Mouse (Mus musculus): ENCODE measurements around the gene Vps29.

The Vps29 gene

DNA sequence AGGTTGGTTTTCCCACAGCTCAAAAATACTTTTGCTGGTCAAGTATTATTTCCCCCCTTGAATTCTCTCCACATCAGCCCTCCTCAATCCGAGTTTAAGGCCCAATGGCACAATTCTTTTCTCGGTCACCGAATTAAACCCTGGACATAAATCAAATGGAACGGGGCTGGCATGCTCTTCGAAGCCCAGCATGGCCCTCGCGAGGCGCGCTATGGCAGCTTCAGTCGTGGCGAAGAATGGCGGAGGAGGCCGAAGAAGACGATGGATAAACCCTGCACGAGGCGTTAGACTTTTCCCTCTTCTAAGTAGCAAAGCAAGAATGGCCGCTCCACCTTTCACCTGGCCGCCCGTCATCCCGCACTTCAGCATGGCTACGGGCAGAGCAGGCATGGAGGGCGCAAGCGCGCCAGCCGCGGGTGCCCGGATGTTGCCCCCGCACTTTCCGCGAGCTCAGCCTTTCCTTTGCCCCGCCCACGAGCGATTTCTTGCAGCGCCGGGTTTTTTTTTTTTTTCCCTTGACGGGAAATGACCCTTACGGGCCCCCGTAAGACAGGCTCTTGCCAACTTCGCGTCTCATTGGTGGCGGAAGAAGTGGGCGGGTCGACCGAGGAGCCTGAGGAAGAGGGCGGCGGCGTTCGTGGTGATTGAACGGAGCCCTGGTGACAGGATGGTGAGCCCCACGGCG, at the start of gene Vps29, which contains the start of gene Rad9b:
Gene Vps29 (plus strand): TSS at position 563 of the 685 bp plus-strand sequence.
Gene Rad9b (minus strand): TSS at position 427 of the 685 bp plus-strand sequence.
- in situ Hi-C loops (cut with MboI, MseI) = loop anchor here (5.0 kb wide), 1 partner anchor 87 kb away; no protein-coding TSS in a partner anchor

- in situ Hi-C loops (cut with MboI, MseI) = no loop called here
These were observed 49.6 kb upstream of the Vps29 start for GRCm38 (mm10) chr5:122304541-122304940.

- in situ Hi-C loops (cut with MboI, MseI) = no loop called here
These were observed 48.7 kb upstream of the Vps29 start for GRCm38 (mm10) chr5:122305472-122305871.

GRCm38 (mm10) chr5:122306536-122306935, 47.6 kb upstream of the Vps29 start:
- in situ Hi-C loops (cut with MboI, MseI) = no loop called here

DNA sequence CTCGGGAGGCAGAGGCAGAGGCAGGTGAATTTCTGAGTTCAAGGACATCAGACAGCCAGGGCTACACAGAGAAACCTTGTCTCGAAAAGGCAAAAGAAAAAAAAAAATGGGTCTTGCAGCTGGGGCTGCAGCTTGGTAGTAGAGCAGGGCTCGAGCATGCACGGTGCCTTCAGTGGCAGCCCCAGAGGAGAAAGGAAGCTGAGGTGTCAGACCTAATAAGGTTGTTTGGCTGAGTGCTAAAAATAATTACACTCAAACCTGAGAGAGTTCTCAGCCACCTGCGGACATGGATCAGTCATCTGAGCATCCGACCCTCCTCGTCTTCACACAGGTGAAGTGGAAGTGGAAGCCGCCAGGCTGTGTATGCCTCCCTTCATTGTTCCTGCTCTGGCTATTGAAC, 43.5 kb upstream of the Vps29 start:
- in situ Hi-C loops (cut with MboI, MseI) = no loop called here

DNA sequence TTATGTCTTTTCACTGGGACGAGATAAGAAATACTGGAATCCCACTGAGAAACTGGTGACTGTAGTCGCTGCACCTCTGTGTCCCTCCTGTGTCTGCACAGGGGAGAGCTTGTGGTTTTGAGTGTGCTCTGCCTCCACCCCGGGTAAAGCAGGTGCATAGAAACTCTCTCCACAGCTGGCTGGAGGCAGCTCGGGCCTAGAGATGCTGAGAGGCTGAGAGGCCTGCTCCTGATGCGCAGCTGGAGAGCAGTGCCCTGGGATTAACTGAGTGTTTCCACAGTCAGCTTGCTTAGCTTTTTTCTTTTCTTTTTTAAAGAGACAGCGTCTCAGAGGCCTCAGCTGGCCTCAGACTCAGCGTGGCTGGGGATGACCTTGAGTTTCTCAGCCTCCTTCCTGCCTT, 42.5 kb upstream of the Vps29 start:
- in situ Hi-C loops (cut with MboI, MseI) = no loop called here

DNA sequence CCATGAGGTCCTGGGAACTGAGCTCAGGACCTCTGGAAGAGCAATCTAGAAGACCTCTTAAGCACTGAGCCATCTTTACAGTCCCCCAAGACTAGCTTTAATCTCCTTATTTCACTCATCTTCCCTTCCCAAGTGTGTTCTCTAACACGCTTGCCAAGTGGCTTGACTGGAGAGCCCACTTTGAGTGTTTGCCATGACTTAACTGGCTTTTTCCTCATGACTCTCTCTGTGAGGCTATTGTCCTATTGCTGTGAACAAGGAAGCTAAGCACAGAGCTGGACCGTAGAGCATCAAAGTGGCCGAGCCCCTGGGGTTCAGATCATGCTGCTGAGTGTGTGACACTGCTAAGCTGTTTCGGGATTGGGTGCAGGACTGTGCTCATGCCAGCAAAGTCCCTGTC, 41.8 kb upstream of the Vps29 start:
- in situ Hi-C loops (cut with MboI, MseI) = no loop called here

DNA sequence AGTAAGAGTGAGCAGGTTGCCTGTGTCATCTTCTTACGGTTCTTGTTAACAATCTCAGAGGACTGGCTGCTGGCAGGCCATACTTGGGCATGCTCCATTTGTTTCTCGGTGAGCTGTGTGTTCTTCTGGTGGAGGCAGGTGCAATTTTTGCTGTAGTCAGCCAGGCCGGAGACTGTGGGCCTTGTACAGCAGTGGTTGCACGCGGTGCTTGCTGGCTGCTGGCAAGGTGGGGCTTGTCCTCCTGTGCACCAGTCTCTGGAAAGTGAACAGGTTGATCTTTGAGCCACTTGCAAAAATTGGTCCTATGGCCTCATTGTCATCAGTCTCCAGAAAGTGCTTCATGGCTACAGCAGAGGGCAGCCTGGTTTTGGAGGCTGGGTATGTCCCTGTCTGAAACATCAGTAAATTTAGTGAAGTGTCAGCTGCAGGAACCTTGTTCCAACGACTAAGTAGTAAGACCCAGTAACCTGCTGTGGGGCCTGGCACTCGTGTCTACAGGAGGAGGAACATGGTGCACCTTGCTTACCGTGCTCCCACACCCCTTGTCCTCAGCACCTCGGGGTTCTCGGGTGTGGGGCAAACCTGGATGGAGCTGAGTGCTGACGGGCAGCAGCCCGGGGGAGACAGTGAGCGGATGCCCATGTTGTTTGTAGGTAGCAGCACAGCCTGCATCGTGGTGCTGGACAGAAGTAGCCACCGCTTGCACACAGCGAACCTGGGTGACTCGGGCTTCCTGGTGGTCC, 41.1 kb upstream of the Vps29 start:
- in situ Hi-C loops (cut with MboI, MseI) = no loop called here

DNA sequence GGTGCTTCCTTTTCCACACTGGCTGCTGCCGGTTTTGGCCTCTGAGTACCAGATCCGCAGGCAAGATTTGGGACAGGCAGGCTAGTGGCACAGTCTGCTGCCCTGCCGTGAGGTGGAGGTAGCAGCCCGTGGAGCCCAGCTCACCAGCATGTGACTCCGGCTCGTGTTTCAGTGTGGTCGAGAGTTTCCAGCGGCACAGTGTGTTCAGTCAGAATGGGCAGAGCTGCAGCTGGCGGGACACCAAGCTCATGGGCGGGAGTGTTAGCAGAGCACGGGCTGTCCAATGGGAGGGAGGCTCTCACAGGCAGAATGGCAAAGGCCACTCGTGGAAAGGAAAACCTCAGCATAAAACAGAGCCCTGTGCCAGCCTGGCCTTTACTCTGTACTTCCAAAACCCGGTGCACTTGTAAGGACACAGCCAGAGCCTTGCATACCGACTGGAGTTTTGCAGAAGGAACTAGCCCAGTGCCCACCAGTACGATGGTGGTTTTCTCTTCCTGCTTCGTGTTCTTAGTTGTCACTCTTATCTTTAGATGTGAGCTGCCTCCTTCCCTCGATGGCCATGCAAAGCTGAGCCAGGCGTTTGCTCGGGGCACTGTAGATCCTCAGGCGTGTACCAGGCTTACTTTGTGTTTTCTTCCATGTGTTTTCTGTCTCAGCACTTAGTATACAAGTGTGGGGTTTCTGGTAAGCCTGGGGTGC, 39.1 kb upstream of the Vps29 start:
- in situ Hi-C loops (cut with MboI, MseI) = loop anchor here (5.0 kb wide), 1 partner anchor 48 kb away; no protein-coding TSS in a partner anchor

- in situ Hi-C loops (cut with MboI, MseI) = loop anchor here (5.0 kb wide), 1 partner anchor 50 kb away; no protein-coding TSS in a partner anchor
These were observed 36.7 kb upstream of the Vps29 start for GRCm38 (mm10) chr5:122317329-122318045.

- in situ Hi-C loops (cut with MboI, MseI) = loop anchor here (5.0 kb wide), 1 partner anchor 51 kb away; no protein-coding TSS in a partner anchor
These were observed 36.1 kb upstream of the Vps29 start for GRCm38 (mm10) chr5:122318100-122318499.

DNA sequence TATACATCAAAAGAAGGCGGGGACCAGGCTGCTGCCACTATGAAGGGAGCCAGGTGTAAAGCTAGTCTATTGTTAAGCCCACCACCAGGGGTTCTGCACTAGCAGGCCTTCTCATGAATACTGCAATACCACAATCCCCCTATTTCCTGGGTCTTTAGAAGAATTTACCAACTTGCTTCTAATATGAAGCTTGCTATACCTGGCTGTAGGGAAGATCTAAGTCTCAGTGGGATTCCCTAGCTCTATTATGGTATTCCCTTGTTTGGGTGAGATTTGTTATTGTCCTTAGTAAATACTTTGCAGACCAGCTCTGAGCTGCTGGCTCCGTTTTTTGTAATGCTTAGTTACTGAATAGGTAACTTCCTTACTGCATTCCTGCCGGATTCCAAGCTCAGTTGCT, 35.2 kb upstream of the Vps29 start:
- in situ Hi-C loops (cut with MboI, MseI) = loop anchor here (5.0 kb wide), 1 partner anchor 52 kb away; no protein-coding TSS in a partner anchor

DNA sequence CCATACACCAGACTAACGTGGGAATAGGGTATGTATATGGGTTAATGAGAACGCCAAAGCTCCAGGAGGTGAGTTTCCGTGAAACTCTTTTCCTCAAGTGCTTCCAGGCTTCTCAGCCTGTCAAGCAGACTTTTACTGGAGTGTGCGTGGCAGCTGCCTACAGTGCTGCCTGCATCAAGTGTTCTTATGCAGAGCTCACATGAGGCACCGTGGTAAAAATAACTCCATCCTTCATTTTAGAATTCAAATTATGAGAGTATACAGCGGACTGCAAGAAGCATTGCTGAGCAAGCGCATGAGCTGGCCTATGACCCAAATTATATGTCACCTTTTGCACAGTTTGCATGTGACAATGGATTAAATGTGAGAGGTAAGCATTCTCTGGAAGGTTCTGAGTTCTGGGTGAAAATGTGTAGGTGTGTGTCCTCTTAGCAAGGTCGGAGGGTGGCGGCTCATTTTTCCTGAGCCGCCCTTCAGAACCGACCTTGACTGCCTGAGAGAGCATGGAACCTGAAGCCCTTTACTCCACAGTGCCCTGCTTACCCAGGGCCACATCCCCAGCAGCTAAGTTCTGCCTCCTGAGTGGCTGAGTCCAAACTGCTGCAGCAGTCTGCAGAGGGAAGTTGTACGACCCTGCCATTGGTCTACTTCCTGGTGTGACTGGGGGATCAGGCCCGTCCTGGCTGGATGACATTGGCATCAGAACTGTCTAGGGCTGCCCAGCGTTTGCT, 34.5 kb upstream of the Vps29 start:
- in situ Hi-C loops (cut with MboI, MseI) = loop anchor here (5.0 kb wide), 1 partner anchor 52 kb away; no protein-coding TSS in a partner anchor

GRCm38 (mm10) chr5:122320205-122320781, 33.9 kb upstream of the Vps29 start:
- in situ Hi-C loops (cut with MboI, MseI) = no loop called here

- in situ Hi-C loops (cut with MboI, MseI) = no loop called here
These were observed 30.6 kb upstream of the Vps29 start for GRCm38 (mm10) chr5:122323523-122323922.

DNA sequence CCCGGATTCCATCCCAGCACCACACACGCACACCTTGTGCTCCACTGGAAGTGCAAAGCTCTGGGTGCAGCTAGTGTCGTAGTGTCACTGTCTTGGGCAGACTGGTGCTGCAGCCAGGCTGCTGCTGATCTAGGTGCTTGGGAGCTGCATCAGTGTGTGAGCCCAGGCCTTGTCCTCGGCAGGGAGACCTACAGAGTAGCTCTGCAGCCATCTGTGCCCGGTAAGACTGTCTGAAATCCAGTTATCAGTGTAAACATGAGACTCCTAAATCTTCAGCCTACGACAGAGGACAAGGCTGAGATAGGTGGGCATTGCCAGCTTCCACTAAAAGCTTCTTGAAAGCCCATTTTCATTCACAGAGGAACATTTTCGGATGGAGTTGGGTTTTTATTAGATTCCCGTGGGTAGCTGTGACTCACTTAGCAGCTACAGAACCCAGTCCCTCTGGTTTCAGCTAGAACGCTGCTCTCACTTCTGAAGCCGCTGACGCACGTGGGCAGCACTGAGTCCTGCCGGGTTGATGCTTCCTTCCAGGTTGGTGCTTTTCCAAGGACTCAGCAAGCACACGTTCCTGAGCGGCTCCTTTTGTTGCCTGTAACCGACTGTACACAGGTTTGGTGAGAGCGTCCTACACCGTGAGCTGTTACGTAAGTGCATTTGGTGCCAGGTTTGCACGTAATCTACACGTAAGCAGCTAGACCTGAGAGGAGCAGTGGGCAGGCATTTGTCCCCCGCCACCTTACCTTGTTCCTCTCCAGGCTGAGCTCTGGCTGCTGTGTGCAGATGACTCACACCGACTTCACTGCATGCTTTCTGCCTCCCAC, 29.3 kb upstream of the Vps29 start:
- in situ Hi-C loops (cut with MboI, MseI) = no loop called here

DNA sequence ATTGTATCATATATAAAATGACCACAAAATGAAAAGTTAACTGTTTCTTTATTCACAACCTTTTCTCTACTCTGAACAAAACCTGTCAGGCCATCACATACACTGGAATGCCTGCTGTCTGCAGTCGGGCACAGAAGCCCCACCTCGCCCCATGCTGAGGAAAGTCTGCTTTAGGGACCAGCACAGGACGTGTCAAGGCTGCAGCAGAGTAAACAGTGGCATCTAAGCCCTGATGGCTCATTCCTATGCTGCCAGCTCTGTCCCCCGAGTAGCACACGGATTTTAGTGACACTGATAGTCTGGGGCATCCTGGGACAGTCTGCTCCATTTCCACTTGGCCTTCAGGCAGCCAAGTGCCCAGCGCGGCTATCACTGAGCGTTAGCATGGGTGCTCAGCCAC, 28.7 kb upstream of the Vps29 start:
- in situ Hi-C loops (cut with MboI, MseI) = no loop called here

GRCm38 (mm10) chr5:122327283-122327682, 26.9 kb upstream of the Vps29 start:
- in situ Hi-C loops (cut with MboI, MseI) = no loop called here

DNA sequence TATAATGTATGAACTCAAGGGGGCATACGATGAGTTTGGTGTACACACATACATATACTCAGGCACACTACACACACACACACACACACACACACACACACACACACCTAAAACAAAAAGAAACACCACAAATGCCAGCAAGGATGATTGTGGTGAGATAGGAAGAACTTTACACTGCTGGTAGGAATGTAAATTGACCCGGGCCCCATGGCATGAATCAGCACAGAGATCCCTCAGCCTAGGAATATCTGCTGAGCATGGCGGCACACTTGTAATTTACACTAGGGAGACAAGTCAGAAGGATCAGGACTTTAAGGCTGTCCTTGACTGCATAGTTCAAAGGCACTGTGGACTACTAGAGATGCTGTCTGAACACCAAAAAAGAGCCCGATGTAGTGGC, 23.9 kb upstream of the Vps29 start:
- in situ Hi-C loops (cut with MboI, MseI) = no loop called here

All from T-helper 2 cell (primary cell).